Mouse (Mus musculus): ENCODE results near the gene Casp9. TPM values are rescaled to one million over a fixed set of nuclear protein-coding genes. Genes with fewer than 3 reads are reported as not detected.

Casp9 gene
- polyA plus RNA-seq, 1 experiment from 2014 or later: 13.3 TPM

GRCm38 (mm10) chr4:141822979-141823378 lies 29.6 kb downstream of the Casp9 start:
- Histone ChIP-seq H3K9me3 (no peaks in the 10 kb centered on the region), H3K4me2 (no peak overlapping the region), H3K4me1 (no peaks in the 10 kb centered on the region), H3K4me3 (no peak overlapping the region), H3K27ac (no peak overlapping the region), H3K36me3 (no peaks in the 10 kb centered on the region), H3K9ac (no peak overlapping the region), H3K27me3 (no peaks in the 10 kb centered on the region)
- 66% methylated on average over 3 of the region's 3 CpGs for WGBS
- ATAC-seq (ENCODE audit: insufficient number of reproducible peaks, low FRiP score, low TSS enrichment, low read depth): no peak

GRCm38 (mm10) chr4:141826060-141826459 lies 32.6 kb downstream of the Casp9 start, which contains the start of gene Cela2a:
TSS of gene Cela2a (minus strand) at chr4:141826160.
- Histone ChIP-seq H3K9ac (no peak within 1 kb of the TSS), H3K9me3 (no peaks in the 10 kb centered on the region), H3K27me3 (no peaks in the 10 kb centered on the region), H3K4me1 (no peaks in the 10 kb centered on the region), H3K36me3 (no peaks in the 10 kb centered on the region), H3K4me3 (no peak within 1 kb of the TSS), H3K4me2 (no peak within 1 kb of the TSS), H3K27ac (no peak within 1 kb of the TSS)
- ATAC-seq (ENCODE audit: insufficient number of reproducible peaks, low FRiP score, low TSS enrichment, low read depth): no peak
- WGBS: 72% methylated on average over 5 of the region's 5 CpGs

GRCm38 (mm10) chr4:141827401-141827800 lies 34.0 kb downstream of the Casp9 start:
- Histone ChIP-seq H3K36me3 (no peaks in the 10 kb centered on the region), H3K27me3 (no peaks in the 10 kb centered on the region), H3K9ac (no peak overlapping the region), H3K4me2 (no peak overlapping the region), H3K27ac (no peak overlapping the region), H3K4me3 (no peak overlapping the region), H3K9me3 (no peaks in the 10 kb centered on the region), H3K4me1 (no peaks in the 10 kb centered on the region)
- ATAC-seq (ENCODE audit: insufficient number of reproducible peaks, low FRiP score, low TSS enrichment, low read depth): no peak
- WGBS: 90% methylated on average over 2 of the region's 2 CpGs

GRCm38 (mm10) chr4:141828177-141828576 lies 34.8 kb downstream of the Casp9 start:
- Histone ChIP-seq H3K27me3 (no peaks in the 10 kb centered on the region), H3K4me2 (no peak overlapping the region), H3K36me3 (no peaks in the 10 kb centered on the region), H3K9me3 (no peaks in the 10 kb centered on the region), H3K9ac (no peak overlapping the region), H3K4me1 (no peaks in the 10 kb centered on the region), H3K4me3 (no peak overlapping the region), H3K27ac (no peak overlapping the region)
- WGBS: 66% methylated on average over 4 of the region's 4 CpGs
- no peak for ATAC-seq (ENCODE audit: insufficient number of reproducible peaks, low FRiP score, low TSS enrichment, low read depth)

GRCm38 (mm10) chr4:141830381-141830780 lies 37.0 kb downstream of the Casp9 start:
- 47% methylated on average over 11 of the region's 11 CpGs for WGBS

GRCm38 (mm10) chr4:141831361-141831760 lies 37.9 kb downstream of the Casp9 start:
- H3K9ac ChIP-seq: no peak overlapping the region
- H3K9me3 ChIP-seq: no peaks in the 10 kb centered on the region
- no peak overlapping the region for H3K27ac ChIP-seq
- no peaks in the 10 kb centered on the region for H3K4me1 ChIP-seq
- no peaks in the 10 kb centered on the region for H3K27me3 ChIP-seq
- no peaks in the 10 kb centered on the region for H3K36me3 ChIP-seq
- 78% methylated on average over 7 of the region's 7 CpGs for WGBS
- no peak for ATAC-seq (ENCODE audit: insufficient number of reproducible peaks, low FRiP score, low TSS enrichment, low read depth)
- no peak overlapping the region for H3K4me3 ChIP-seq
- no peak overlapping the region for H3K4me2 ChIP-seq

More at GRCm38 (mm10) chr4:141830381-141830780, 37.0 kb downstream of the Casp9 start:
- no peak for ATAC-seq (ENCODE audit: insufficient number of reproducible peaks, low FRiP score, low TSS enrichment, low read depth)
- Histone ChIP-seq H3K4me1 (no peaks in the 10 kb centered on the region), H3K36me3 (no peaks in the 10 kb centered on the region), H3K9me3 (no peaks in the 10 kb centered on the region), H3K27me3 (no peaks in the 10 kb centered on the region), H3K4me2 (no peak overlapping the region), H3K9ac (no peak overlapping the region), H3K27ac (no peak overlapping the region), H3K4me3 (no peak overlapping the region)

GRCm38 (mm10) chr4:141833911-141834310 lies 40.5 kb downstream of the Casp9 start:
- Histone ChIP-seq H3K4me3 (no peak overlapping the region), H3K9ac (no peak overlapping the region), H3K27ac (no peak overlapping the region), H3K4me2 (no peak overlapping the region), H3K27me3 (no peaks in the 10 kb centered on the region), H3K4me1 (no peaks in the 10 kb centered on the region), H3K9me3 (no peaks in the 10 kb centered on the region), H3K36me3 (no peaks in the 10 kb centered on the region)
- WGBS: 50% methylated on average over 1 of the region's 1 CpGs
- ATAC-seq (ENCODE audit: insufficient number of reproducible peaks, low FRiP score, low TSS enrichment, low read depth): no peak

GRCm38 (mm10) chr4:141834536-141835095 lies 41.2 kb downstream of the Casp9 start:
- H3K9ac ChIP-seq: no peak overlapping the region
- H3K27ac ChIP-seq: no peak overlapping the region
- 64% methylated on average over 5 of the region's 5 CpGs for WGBS
- ATAC-seq (ENCODE audit: insufficient number of reproducible peaks, low FRiP score, low TSS enrichment, low read depth): no peak; the same call in 1 of the 2 replicates
- no peaks in the 10 kb centered on the region for H3K27me3 ChIP-seq
- H3K4me3 ChIP-seq: no peak overlapping the region
- H3K4me2 ChIP-seq: no peak overlapping the region
- no peaks in the 10 kb centered on the region for H3K36me3 ChIP-seq
- no peaks in the 10 kb centered on the region for H3K4me1 ChIP-seq
- no peaks in the 10 kb centered on the region for H3K9me3 ChIP-seq

- H3K9ac ChIP-seq: no peak within 1 kb of the TSS
- H3K27ac ChIP-seq: no peak within 1 kb of the TSS
- WGBS: 74% methylated on average over 6 of the region's 6 CpGs
- H3K4me1 ChIP-seq: no peaks in the 10 kb centered on the region
- no peak for ATAC-seq (ENCODE audit: insufficient number of reproducible peaks, low FRiP score, low TSS enrichment, low read depth)
- no peak within 1 kb of the TSS for H3K4me3 ChIP-seq
- no peak within 1 kb of the TSS for H3K4me2 ChIP-seq
- H3K9me3 ChIP-seq: no peaks in the 10 kb centered on the region
- no peaks in the 10 kb centered on the region for H3K27me3 ChIP-seq
- no peaks in the 10 kb centered on the region for H3K36me3 ChIP-seq
These were observed 52.6 kb downstream of the Casp9 start, which contains the start of gene Ctrc for GRCm38 (mm10) chr4:141845999-141846398. TSS of gene Ctrc (minus strand) at chr4:141846359.

- no peak for ATAC-seq (ENCODE audit: insufficient number of reproducible peaks, low FRiP score, low TSS enrichment, low read depth)
- no peak overlapping the region for H3K9ac ChIP-seq
- no peaks in the 10 kb centered on the region for H3K27me3 ChIP-seq
- H3K4me3 ChIP-seq: no peak overlapping the region
- no peak overlapping the region for H3K4me2 ChIP-seq
- 76% methylated on average over 9 of the region's 9 CpGs for WGBS
- H3K36me3 ChIP-seq: no peaks in the 10 kb centered on the region; the same call in 1 of the 2 replicates
- no peak overlapping the region for H3K27ac ChIP-seq
- peaks cover 3% of the 10 kb centered on the region; the same call in 1 of the 2 replicates for H3K4me1 ChIP-seq
- no peaks in the 10 kb centered on the region for H3K9me3 ChIP-seq
These were observed 60.0 kb downstream of the Casp9 start for GRCm38 (mm10) chr4:141853437-141853836.

GRCm38 (mm10) chr4:141857422-141857930 lies 64.1 kb downstream of the Casp9 start:
- Histone ChIP-seq H3K9ac (no peak overlapping the region), H3K4me2 (no peak overlapping the region), H3K4me3 (no peak overlapping the region), H3K27me3 (no peaks in the 10 kb centered on the region), H3K27ac (no peak overlapping the region), H3K9me3 (no peaks in the 10 kb centered on the region), H3K4me1 (peaks cover 3% of the 10 kb centered on the region; the same call in 1 of the 2 replicates), H3K36me3 (peaks cover 30% of the 10 kb centered on the region)
- WGBS: 15% methylated on average over 10 of the region's 10 CpGs
- peak; percentile 56; the same call in 1 of the 2 replicates for ATAC-seq (ENCODE audit: insufficient number of reproducible peaks, low FRiP score, low TSS enrichment, low read depth)

GRCm38 (mm10) chr4:141858501-141858900 lies 65.1 kb downstream of the Casp9 start:
- H3K4me1 ChIP-seq: peaks cover 3% of the 10 kb centered on the region; the same call in 1 of the 2 replicates
- H3K9me3 ChIP-seq: no peaks in the 10 kb centered on the region
- no peak for ATAC-seq (ENCODE audit: insufficient number of reproducible peaks, low FRiP score, low TSS enrichment, low read depth)
- no peak overlapping the region for H3K27ac ChIP-seq
- H3K9ac ChIP-seq: no peak overlapping the region
- peaks cover 30% of the 10 kb centered on the region for H3K36me3 ChIP-seq
- 85% methylated on average over 20 of the region's 20 CpGs for WGBS
- no peak overlapping the region for H3K4me3 ChIP-seq
- H3K4me2 ChIP-seq: no peak overlapping the region
- H3K27me3 ChIP-seq: no peaks in the 10 kb centered on the region

All from limb, embryonic 15.5 days (tissue).